Mouse (Mus musculus) MEL (cell line): ENCODE measurements around the gene Adm2. TPM values are rescaled to one million over a fixed set of nuclear protein-coding genes. Genes with fewer than 3 reads are reported as not detected.
A peak's percentile ranks its signal among the peaks of the same experiment; 100 is the strongest.

Experiments
- DNase-seq: peaks from one replicate; pipeline ENCODE4 v3.0.0; 2011; ENCODE audit warnings: low read depth, low spot score
- H3K27ac ChIP-seq: 2 replicates; pipeline ENCODE4 v1.5.1; 2012; ENCODE audit warnings: low read depth, mild to moderate bottlenecking, control low read depth, low read length, moderate library complexity; ENCODE audit not compliant: control insufficient read depth
- H3K27me3 ChIP-seq, 2 experiments: fragments of 150-350 bp in 1 of 2; sonication (generic) in 1 of 2; 2 replicates each; pipeline ENCODE4 v1.6.1; 2012; ENCODE audit warnings: low read length in 2 of 2, mild to moderate bottlenecking in 2 of 2, improper control_type of control experiment in 1 of 2, moderate library complexity in 1 of 2; ENCODE audit not compliant: insufficient read depth in 2 of 2, control insufficient read depth in 1 of 2
- H3K36me3 ChIP-seq, 2 experiments: 2 replicates each; pipeline ENCODE4 v1.6.1; 2012 to 2014; ENCODE audit warnings: low read length in 2 of 2, improper control_type of control experiment in 1 of 2, inconsistent platforms in 1 of 2, mild to moderate bottlenecking in 1 of 2; ENCODE audit not compliant: insufficient read depth in 2 of 2, control insufficient read depth in 1 of 2
- H3K4me1 ChIP-seq, 2 experiments: fragments of 150-350 bp in 1 of 2; sonication (generic) in 1 of 2; 2 replicates each; pipeline ENCODE4 v1.6.1; 2012; ENCODE audit warnings: low read length in 2 of 2, improper control_type of control experiment in 1 of 2, mild to moderate bottlenecking in 1 of 2; ENCODE audit not compliant: insufficient read depth in 2 of 2, control insufficient read depth in 1 of 2
- H3K4me3 ChIP-seq, 2 experiments: fragments of 150-350 bp in 1 of 2; sonication (generic) in 1 of 2; 2 replicates each; pipeline ENCODE4 v1.5.1; 2012; ENCODE audit warnings: low read depth in 2 of 2, low read length in 2 of 2, mild to moderate bottlenecking in 2 of 2, moderate library complexity in 2 of 2, control low read depth in 1 of 2, improper control_type of control experiment in 1 of 2; ENCODE audit not compliant: control insufficient read depth in 1 of 2, insufficient read depth in 1 of 2
- H3K79me2 ChIP-seq: 2 replicates; pipeline ENCODE4 v1.6.1; 2012; ENCODE audit warnings: mild to moderate bottlenecking, low read length, moderate library complexity; ENCODE audit not compliant: control insufficient read depth, poor library complexity, insufficient read depth
- H3K9ac ChIP-seq: 2 replicates; pipeline ENCODE4 v1.6.1; 2012; ENCODE audit warnings: low read depth, mild to moderate bottlenecking, control low read depth, low read length, moderate library complexity; ENCODE audit not compliant: control insufficient read depth, poor library complexity, severe bottlenecking
- H3K9me3 ChIP-seq: fragments of 150-350 bp; sonication (generic); replicated peaks from 2 replicates; pipeline ENCODE4 v1.6.1; 2012; ENCODE audit warnings: mild to moderate bottlenecking, low read length, improper control_type of control experiment, moderate library complexity; ENCODE audit not compliant: insufficient read depth
- EP300 ChIP-seq, 2 experiments: IDR thresholded peaks; 2 replicates each; pipeline ENCODE4 v1.6.1; 2011; ENCODE audit warnings: improper control_type of control experiment in 2 of 2, low read length in 2 of 2, low read depth in 1 of 2, mild to moderate bottlenecking in 1 of 2
- ETS1 ChIP-seq: IDR thresholded peaks from 2 replicates; pipeline ENCODE4 v1.6.1; 2012; ENCODE audit warnings: low read depth, mild to moderate bottlenecking, inconsistent platforms, low read length, improper control_type of control experiment, moderate library complexity
- GABPA ChIP-seq: IDR thresholded peaks from 2 replicates; pipeline ENCODE4 v1.6.1; 2012; ENCODE audit warnings: low read depth, mild to moderate bottlenecking, inconsistent platforms, low read length, improper control_type of control experiment, moderate library complexity
- GATA1 ChIP-seq: IDR thresholded peaks from 2 replicates; pipeline ENCODE4 v1.6.1; 2011; ENCODE audit warnings: low read depth, low read length, improper control_type of control experiment
- MAX ChIP-seq: IDR thresholded peaks from 2 replicates; pipeline ENCODE4 v1.6.1; 2011; ENCODE audit warnings: low read length, improper control_type of control experiment
- MXI1 ChIP-seq: IDR thresholded peaks from 2 replicates; pipeline ENCODE4 v1.6.1; 2011; ENCODE audit warnings: mild to moderate bottlenecking, low read depth, low read length, improper control_type of control experiment
- MYC ChIP-seq: IDR thresholded peaks from 2 replicates; pipeline ENCODE4 v1.6.1; 2011; ENCODE audit warnings: low read depth, mild to moderate bottlenecking, low read length, improper control_type of control experiment, moderate library complexity
- NELFE ChIP-seq: IDR thresholded peaks from 2 replicates; pipeline ENCODE4 v1.6.1; 2011; ENCODE audit warnings: low read depth, low read length, improper control_type of control experiment
- POLR2A ChIP-seq, 2 experiments: IDR thresholded peaks; 2 replicates each; pipeline ENCODE4 v1.6.1; 2011 to 2012; ENCODE audit warnings: low read length in 2 of 2, mild to moderate bottlenecking in 2 of 2, control low read depth in 1 of 2, improper control_type of control experiment in 1 of 2, low read depth in 1 of 2, moderate library complexity in 1 of 2; ENCODE audit not compliant: control insufficient read depth in 1 of 2, insufficient read depth in 1 of 2, poor library complexity in 1 of 2
- POLR2AphosphoS2 ChIP-seq: IDR thresholded peaks from 2 replicates; pipeline ENCODE4 v1.6.1; 2011; ENCODE audit warnings: low read length, improper control_type of control experiment
- POLR2AphosphoS5 ChIP-seq: IDR thresholded peaks from 2 replicates; pipeline ENCODE4 v1.6.1; 2012; ENCODE audit warnings: low read depth, borderline replicate concordance, mild to moderate bottlenecking, inconsistent platforms, low read length, moderate library complexity, mixed read lengths
- RCOR1 ChIP-seq: IDR thresholded peaks from 2 replicates; pipeline ENCODE4 v1.6.1; 2012; ENCODE audit warnings: low read depth, mild to moderate bottlenecking, inconsistent platforms, low read length, improper control_type of control experiment
- TBP ChIP-seq: IDR thresholded peaks from 2 replicates; pipeline ENCODE4 v1.8.0; 2011; ENCODE audit warnings: low read depth, low read length, improper control_type of control experiment
- TCF12 ChIP-seq: IDR thresholded peaks from 2 replicates; pipeline ENCODE4 v1.6.1; 2014; ENCODE audit warnings: low read depth, mild to moderate bottlenecking, inconsistent platforms, low read length, improper control_type of control experiment, moderate library complexity
- USF1 ChIP-seq: IDR thresholded peaks from 2 replicates; pipeline ENCODE4 v1.6.1; 2014; ENCODE audit warnings: low read depth, mild to moderate bottlenecking, inconsistent platforms, low read length, improper control_type of control experiment, moderate library complexity
- polyA plus RNA-seq, 2 experiments: library from polyadenylated mRNA; stranded (reverse) in 1 of 2; unstranded in 1 of 2; fragments of >175 nt in 1 of 2; fragments of >200 nt in 1 of 2; gene quantifications; 2 replicates each; pipeline versions ENCODE4 v1.2.1 to v1.2.4; 2012; ENCODE audit warnings: low replicate concordance in 2 of 2, low read depth in 1 of 2; ENCODE audit not compliant: insufficient read length in 2 of 2, insufficient read depth in 1 of 2, missing spikeins in 1 of 2
- total RNA-seq: library from RNA; depleted of rRNA; stranded (reverse); fragments of 300-350 nt; gene quantifications from 2 replicates; pipeline ENCODE4 v1.2.3, GENCODE M21; 2012; rRNA removed

Adm2 gene
- total RNA-seq (1.4 and 7.1 TPM in 2 replicates), polyA plus RNA-seq (10 to 100 TPM in 1 of 2 experiments, not detected in 1; 18.2 TPM)

GRCm38 (mm10) chr15:89322670-89323522, at the start of gene Adm2:
Gene Adm2 (plus strand): TSS chr15:89322720.
- DNase-seq, result peak; percentile 75
- TF ChIP-seq MXI1 (peak; percentile 79), GABPA (no peak), MAX (peak; percentile 50), TCF12 (0 out of 2 replicates have a peak, but pooled peaks have one; percentile 9), ETS1 (0 out of 2 replicates have a peak, but pooled peaks have one; percentile 17), POLR2A (IDR thresholded peaks at IDR 0.05; ENCODE audit: control insufficient read depth in 1 of 2, insufficient read depth in 1 of 2, low read depth in 1 of 2, low read length in 2 of 2, poor library complexity in 1 of 2) (peak; percentile 25 to 62; a peak in 2 of 4 replicates), NELFE (peak; percentile 27; the same call in 1 of the 2 replicates), RCOR1 (0 out of 2 replicates have a peak, but pooled peaks have one; percentile 18), MYC (peak; percentile 73), POLR2AphosphoS2 (0 out of 2 replicates have a peak, but pooled peaks have one; percentile 48), USF1 (no peak), TBP (no peak)
- Histone ChIP-seq H3K36me3 (peaks cover 0 to 14% of the 10 kb centered on the region in 2 experiments), H3K79me2 (peaks cover 16% of the 10 kb centered on the region), H3K9me3 (no peaks in the 10 kb centered on the region), H3K9ac (peak within 1 kb of the TSS; percentile 86), H3K4me1 (peaks cover 4 to 14% of the 10 kb centered on the region in 2 experiments; a peak in 3 of 4 replicates), H3K27me3 (no peaks in the 10 kb centered on the region), H3K27ac (peak within 1 kb of the TSS; percentile 91), H3K4me3 (peak within 1 kb of the TSS; percentile 81 to 98)

GRCm38 (mm10) chr15:89275497-89275896, 47.0 kb upstream of the Adm2 start:
- DNase-seq, result no peak
- Histone ChIP-seq H3K9me3 (no peaks in the 10 kb centered on the region), H3K4me1 (no peaks in the 10 kb centered on the region), H3K27ac (no peak overlapping the region), H3K9ac (no peak overlapping the region), H3K79me2 (no peaks in the 10 kb centered on the region), H3K4me3 (no peak overlapping the region), H3K36me3 (peaks cover 0 to 2% of the 10 kb centered on the region in 2 experiments; a peak in 1 of 4 replicates), H3K27me3 (no peaks in the 10 kb centered on the region)
- TF ChIP-seq MXI1 (no peak), POLR2A (IDR thresholded peaks at IDR 0.05; ENCODE audit: control insufficient read depth in 1 of 2, insufficient read depth in 1 of 2, low read depth in 1 of 2, low read length in 2 of 2, poor library complexity in 1 of 2) (no peak), MYC (no peak), ETS1 (no peak), EP300 (IDR thresholded peaks at IDR 0.05; ENCODE audit: low read depth in 1 of 2, low read length in 2 of 2) (no peak), NELFE (no peak), GATA1 (no peak), POLR2AphosphoS5 (no peak), GABPA (no peak), TCF12 (no peak)
- TF ChIP-seq, all 39 proteins: peak for 0
